Comparison of ENCODE assay signal across 8 mouse cellular contexts in the genomic region with DNA sequence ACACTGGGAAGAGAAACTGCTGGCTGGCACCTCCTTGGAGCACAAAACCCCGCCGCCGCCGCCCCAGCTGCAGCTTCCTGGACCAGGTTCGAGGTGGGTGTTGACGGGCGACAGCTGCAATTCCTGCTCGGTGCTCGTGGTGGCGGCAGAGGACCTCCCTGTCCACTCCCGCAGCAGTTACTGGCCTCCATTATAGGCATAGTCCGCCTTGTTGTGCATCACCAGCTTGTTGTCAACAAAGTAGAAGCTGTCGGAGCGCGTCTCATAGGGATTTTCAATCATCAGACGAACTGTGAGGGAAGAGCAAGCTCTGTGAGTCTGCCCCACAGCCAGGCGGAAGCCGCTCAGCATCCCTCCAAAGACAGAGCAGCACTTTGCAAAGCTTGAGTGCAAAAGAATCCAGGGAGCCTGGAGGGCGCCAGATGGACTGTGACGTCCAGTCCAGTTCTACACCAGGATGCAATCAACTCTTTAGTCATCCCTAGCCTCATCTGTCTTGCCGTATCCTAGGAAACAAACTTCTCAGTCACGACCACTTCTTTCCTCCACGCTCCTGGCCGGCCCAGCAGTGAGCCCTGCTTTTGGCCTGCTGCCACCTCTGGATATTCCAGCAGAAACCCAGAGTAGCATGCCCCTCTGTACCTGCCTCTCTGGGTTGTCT. TPM values are rescaled to one million over a fixed set of nuclear protein-coding genes. Genes with fewer than 3 reads are reported as not detected.
DNase-seq lines count a peak whose midpoint lies in the region; ATAC-seq lines count a peak whose summit lies in the region.

No protein-coding gene starts in this region.

- H3K4me1 ChIP-seq in heart, embryonic 11.5 days (ENCODE audit: control insufficient read depth, insufficient read depth, low read length): no peaks in the 10 kb centered on the region
- H3K4me1 ChIP-seq in intestine, embryonic 14.5 days (replicated peaks; ENCODE audit: control insufficient read depth, insufficient read depth, low read length): peaks cover 3% of the 10 kb centered on the region; the same call in 1 of the 2 replicates

- WGBS in heart, embryonic 11.5 days (ENCODE audit: insufficient replicate concordance): 30% methylated on average over 24 of the region's 24 CpGs
- WGBS in intestine, embryonic 14.5 days: 25% methylated on average over 24 of the region's 24 CpGs

- no peak for ATAC-seq in heart, embryonic 11.5 days (replicated peaks; ENCODE audit: insufficient number of reproducible peaks, low FRiP score, low TSS enrichment)
- peak; percentile 65 for ATAC-seq in intestine, embryonic 14.5 days (replicated peaks; ENCODE audit: low FRiP score, low TSS enrichment, low read depth)

- intact Hi-C loops in left cerebral cortex, postnatal 10 days (cut with DNase I): loop anchor here (5.0 kb wide), 2 partner anchors 37 to 112 kb away; partner anchors contain the start of gene Pop5

- H3K27ac ChIP-seq in heart, embryonic 11.5 days (ENCODE audit: low read depth, low read length): no peak overlapping the region
- no peak overlapping the region for H3K27ac ChIP-seq in intestine, embryonic 14.5 days (ENCODE audit: low read depth)

- no peak overlapping the region for H3K4me2 ChIP-seq in heart, embryonic 11.5 days
- no peak overlapping the region for H3K4me2 ChIP-seq in intestine, embryonic 14.5 days (ENCODE audit: low read length)

- DNase-seq in heart, adult 11 months: peak; percentile 99
- peak; percentile 89 for DNase-seq in embryo, embryonic 10 days (ENCODE audit: low spot score)
- DNase-seq in gastrocnemius, postnatal 10 days: peak; percentile 84
- DNase-seq in intestine, embryonic 14.5 days (ENCODE audit: low spot score): peak; percentile 89
- DNase-seq in left cerebral cortex, postnatal 10 days (ENCODE audit: extremely low spot score in 1 of 2, low spot score in 2 of 2): peak; percentile 79 to 88
- DNase-seq in mesoderm, embryonic 11.5 days (ENCODE audit: low read depth, low spot score): peak; percentile 81
- DNase-seq in right cerebral cortex, postnatal 36 days (ENCODE audit: low spot score in 2 of 2): peak; percentile 83 to 85

- no peaks in the 10 kb centered on the region for H3K27me3 ChIP-seq in heart, embryonic 11.5 days (ENCODE audit: control insufficient read depth, insufficient read depth, low read length)
- no peaks in the 10 kb centered on the region for H3K27me3 ChIP-seq in intestine, embryonic 14.5 days (replicated peaks; ENCODE audit: control insufficient read depth, insufficient read depth, low read length)

- no peaks in the 10 kb centered on the region for H3K9me3 ChIP-seq in heart, embryonic 11.5 days (replicated peaks; ENCODE audit: control insufficient read depth, low read length)
- H3K9me3 ChIP-seq in intestine, embryonic 14.5 days (ENCODE audit: control insufficient read depth, low read length): no peaks in the 10 kb centered on the region

- H3K9ac ChIP-seq in heart, embryonic 11.5 days (ENCODE audit: low read depth, low read length): no peak overlapping the region
- H3K9ac ChIP-seq in intestine, embryonic 14.5 days (ENCODE audit: low read length): no peak overlapping the region

- peaks cover 23% of the 10 kb centered on the region for H3K36me3 ChIP-seq in heart, embryonic 11.5 days (ENCODE audit: control insufficient read depth, insufficient read depth, low read length)
- peaks cover 53% of the 10 kb centered on the region for H3K36me3 ChIP-seq in intestine, embryonic 14.5 days (ENCODE audit: control insufficient read depth, insufficient read depth, low read length)

- H3K4me3 ChIP-seq in heart, embryonic 11.5 days (ENCODE audit: low read depth, low read length): no peak overlapping the region
- H3K4me3 ChIP-seq in intestine, embryonic 14.5 days (ENCODE audit: low read depth, low read length): no peak overlapping the region

RNA-seq across cellular contexts. Expression of gene Acads, which starts 6.2 kb away (rescaled TPM):
- polyA plus RNA-seq in heart, embryonic 11.5 days (2014; fragmentation: Nextera tagmentation; extraction: Ambion mirVana): 45.5 and 75.6 TPM in 2 replicates
- total RNA-seq in gastrocnemius, postnatal 10 days (2021): 10 to 100 TPM; 53.8 to 67.7 TPM
- 53.3 and 57.3 TPM in 2 replicates for polyA plus RNA-seq in intestine, embryonic 14.5 days (2014; fragmentation: Nextera tagmentation; extraction: Ambion mirVana)
- 1 to 10 TPM; 4.9 to 5.8 TPM for total RNA-seq in left cerebral cortex, postnatal 10 days (2021)

RNA-seq across cellular contexts. Expression of gene Unc119b, which starts 9.4 kb away (rescaled TPM):
- 18.9 and 21.6 TPM in 2 replicates for polyA plus RNA-seq in heart, embryonic 11.5 days (2014; fragmentation: Nextera tagmentation; extraction: Ambion mirVana)
- 10 to 100 TPM; 13.4 to 18.5 TPM for total RNA-seq in gastrocnemius, postnatal 10 days (2021)
- 30.6 and 31.0 TPM in 2 replicates for polyA plus RNA-seq in intestine, embryonic 14.5 days (2014; fragmentation: Nextera tagmentation; extraction: Ambion mirVana)
- 10 to 100 TPM; 22.5 to 27.2 TPM for total RNA-seq in left cerebral cortex, postnatal 10 days (2021)

RNA-seq across cellular contexts. Expression of gene Gm10401, which starts 27.2 kb away (rescaled TPM):
- 19.1 and 19.2 TPM in 2 replicates for polyA plus RNA-seq in heart, embryonic 11.5 days (2014; fragmentation: Nextera tagmentation; extraction: Ambion mirVana)
- total RNA-seq in gastrocnemius, postnatal 10 days (2021): not detected
- 42.4 and 46.5 TPM in 2 replicates for polyA plus RNA-seq in intestine, embryonic 14.5 days (2014; fragmentation: Nextera tagmentation; extraction: Ambion mirVana)
- not detected for total RNA-seq in left cerebral cortex, postnatal 10 days (2021)

RNA-seq across cellular contexts. Expression of gene Mlec, which starts 32.6 kb away (rescaled TPM):
- 68.9 and 77.8 TPM in 2 replicates for polyA plus RNA-seq in heart, embryonic 11.5 days (2014; fragmentation: Nextera tagmentation; extraction: Ambion mirVana)
- 100 to 1,000 TPM; 231 to 235 TPM for total RNA-seq in gastrocnemius, postnatal 10 days (2021)
- 70.5 and 71.6 TPM in 2 replicates for polyA plus RNA-seq in intestine, embryonic 14.5 days (2014; fragmentation: Nextera tagmentation; extraction: Ambion mirVana)
- 10 to 100 TPM; 68.0 to 72.3 TPM for total RNA-seq in left cerebral cortex, postnatal 10 days (2021)

Comparison
In these comparisons a context has a peak if more than half of its experiments do, and no peak if none do; other contexts are left out.
1. RNA of gene Acads, which starts 6.2 kb away (total RNA-seq): 53.8 to 67.7 TPM in gastrocnemius, postnatal 10 days; 4.9 to 5.8 TPM in left cerebral cortex, postnatal 10 days; every median in the first group is over 4 times any median in the second.
2. Peak in every context shown above with its lines, with median percentiles within 50 percentile points of each other: DNase-seq.